Mouse (Mus musculus) kidney, embryonic 14.5 days (tissue): ENCODE data around the gene Cryzl1. TPM values are rescaled to one million over a fixed set of nuclear protein-coding genes. Genes with fewer than 3 reads are reported as not detected.
"Not testable (repeated sequence)": the region's sequence is repeated elsewhere in the genome, so short reads cannot be mapped to it uniquely, and the experiment has no call there.

Experiments
- ATAC-seq: fragments of 200-750 bp; cut with Nextera tagmentation; 2 replicates; pipeline ENCODE4 v1.8.0; 2017; ENCODE audit warnings: moderate number of reproducible peaks, mild to moderate bottlenecking, moderate TSS enrichment, moderate library complexity; ENCODE audit not compliant: low FRiP score, low TSS enrichment
- H3K27ac ChIP-seq: fragments of 300-500 bp; sonication (generic); 2 replicates; pipeline ENCODE4 v1.5.1; 2014; ENCODE audit warnings: low read depth, mild to moderate bottlenecking, low read length, moderate library complexity, mixed read lengths
- H3K27me3 ChIP-seq: fragments of 300-500 bp; sonication (generic); 2 replicates; pipeline ENCODE4 v1.6.1; 2014; ENCODE audit warnings: mild to moderate bottlenecking, low read length; ENCODE audit not compliant: control insufficient read depth, insufficient read depth
- H3K36me3 ChIP-seq: fragments of 300-500 bp; sonication (generic); 2 replicates; pipeline ENCODE4 v1.6.1; 2014; ENCODE audit warnings: low read length, mixed read lengths; ENCODE audit not compliant: control insufficient read depth, insufficient read depth
- H3K4me1 ChIP-seq: fragments of 300-500 bp; sonication (generic); 2 replicates; pipeline ENCODE4 v1.6.1; 2014; ENCODE audit warnings: low read length, mixed read lengths; ENCODE audit not compliant: control insufficient read depth, insufficient read depth
- H3K4me2 ChIP-seq: fragments of 300-500 bp; sonication (generic); replicated peaks from 2 replicates; pipeline ENCODE4 v1.6.1; 2014; ENCODE audit warnings: low read depth, mild to moderate bottlenecking, low read length
- H3K4me3 ChIP-seq: fragments of 300-500 bp; sonication (generic); 2 replicates; pipeline ENCODE4 v1.5.1; 2014; ENCODE audit warnings: mild to moderate bottlenecking, low read length
- H3K9ac ChIP-seq: fragments of 300-500 bp; sonication (generic); 2 replicates; pipeline ENCODE4 v1.6.1; 2014; ENCODE audit warnings: low read depth, mild to moderate bottlenecking, low read length, moderate library complexity
- H3K9me3 ChIP-seq: fragments of 300-500 bp; sonication (generic); 2 replicates; pipeline ENCODE4 v1.6.1; 2016; ENCODE audit warnings: low read length; ENCODE audit not compliant: control insufficient read depth
- WGBS: fragments of 180-500 bp; shearing (Covaris S2); extraction: QIAGEN DNeasy Blood & Tissue Kit; methylation state at CpG from one replicate; pipeline ENCODE4 v1.1.7; 2014; 5-methylcytosine and 5-hydroxymethylcytosine counted together
- polyA plus RNA-seq: library from polyadenylated mRNA; unstranded; fragments of >200 nt; fragmentation: Nextera tagmentation; extraction: Ambion mirVana; gene quantifications from 2 replicates; pipeline ENCODE4 v1.2.1, GENCODE M21; 2014

Gene Cryzl1
- polyA plus RNA-seq, 1 experiment from 2014 or later: 77.3 TPM

GRCm38 (mm10) chr16:91646681-91647419 lies 81.9 kb downstream of the Cryzl1 start, which contains the start of gene Gart:
Gene Gart (minus strand): TSS chr16:91646952.
- peak within 1 kb of the TSS; percentile 91 for H3K4me3 ChIP-seq
- H3K27me3 ChIP-seq: no peaks in the 10 kb centered on the region
- peaks cover 9% of the 10 kb centered on the region; the same call in 1 of the 2 replicates for H3K4me1 ChIP-seq
- H3K9ac ChIP-seq: peak within 1 kb of the TSS; percentile 93
- H3K36me3 ChIP-seq: peaks cover 17% of the 10 kb centered on the region
- peak within 1 kb of the TSS; percentile 83 for H3K4me2 ChIP-seq
- H3K9me3 ChIP-seq: no peaks in the 10 kb centered on the region
- ATAC-seq: peak; percentile 92
- H3K27ac ChIP-seq: peak within 1 kb of the TSS; percentile 93
- under 1% methylated on average over 58 of the region's 59 CpGs for whole genome bisulfite sequencing

GRCm38 (mm10) chr16:91645995-91646602 lies 82.7 kb downstream of the Cryzl1 start:
- Histone ChIP-seq H3K27ac (peak overlapping the region; percentile 52; the same call in 1 of the 2 replicates), H3K36me3 (peaks cover 24% of the 10 kb centered on the region), H3K9ac (peak overlapping the region; percentile 80)

GRCm38 (mm10) chr16:91645420-91645819 lies 83.4 kb downstream of the Cryzl1 start:
- WGBS: no CpG with 5 or more reads among the region's 2 CpGs
- H3K4me3 ChIP-seq, H3K27ac ChIP-seq, H3K9me3 ChIP-seq, H3K4me1 ChIP-seq, ATAC-seq, H3K27me3 ChIP-seq, H3K9ac ChIP-seq: not testable (repeated sequence)
- H3K4me2 ChIP-seq: peak overlapping the region; percentile 83; the same call in 1 of the 2 replicates
- H3K36me3 ChIP-seq: peaks cover 24% of the 10 kb centered on the region

More at GRCm38 (mm10) chr16:91645995-91646602, 82.7 kb downstream of the Cryzl1 start:
- Histone ChIP-seq H3K4me2 (peak overlapping the region; percentile 83), H3K9me3 (no peaks in the 10 kb centered on the region), H3K27me3 (no peaks in the 10 kb centered on the region), H3K4me1 (peaks cover 9% of the 10 kb centered on the region; the same call in 1 of the 2 replicates), H3K4me3 (peak overlapping the region; percentile 91)
- under 1% methylated on average over 11 of the region's 11 CpGs for WGBS
- no peak for ATAC-seq

- H3K4me3 ChIP-seq: no peak overlapping the region
- peaks cover 6% of the 10 kb centered on the region; the same call in 1 of the 2 replicates for H3K4me1 ChIP-seq
- no peak overlapping the region for H3K9ac ChIP-seq
- no peaks in the 10 kb centered on the region for H3K9me3 ChIP-seq
- peaks cover 29% of the 10 kb centered on the region for H3K36me3 ChIP-seq
- no peaks in the 10 kb centered on the region for H3K27me3 ChIP-seq
- no peak overlapping the region for H3K27ac ChIP-seq
- 86% methylated on average over 2 of the region's 2 CpGs for WGBS
- H3K4me2 ChIP-seq: no peak overlapping the region
- no peak for ATAC-seq
These were observed 83.9 kb downstream of the Cryzl1 start for GRCm38 (mm10) chr16:91644901-91645300.

- H3K27ac ChIP-seq: no peak overlapping the region
- H3K9me3 ChIP-seq: no peaks in the 10 kb centered on the region
- ATAC-seq: no peak
- H3K36me3 ChIP-seq: peaks cover 76% of the 10 kb centered on the region
- no peak overlapping the region for H3K4me2 ChIP-seq
- no peak overlapping the region for H3K4me3 ChIP-seq
- H3K27me3 ChIP-seq: no peaks in the 10 kb centered on the region
- H3K9ac ChIP-seq: no peak overlapping the region
- WGBS: 94% methylated on average over 8 of the region's 8 CpGs
- H3K4me1 ChIP-seq: no peaks in the 10 kb centered on the region
These were observed 88.6 kb downstream of the Cryzl1 start for GRCm38 (mm10) chr16:91640171-91640570.

- no peak overlapping the region for H3K4me2 ChIP-seq
- H3K27me3 ChIP-seq: no peaks in the 10 kb centered on the region
- no peak overlapping the region for H3K4me3 ChIP-seq
- 90% methylated on average over 2 of the region's 2 CpGs for WGBS
- H3K27ac ChIP-seq: no peak overlapping the region
- H3K36me3 ChIP-seq: peaks cover 80% of the 10 kb centered on the region
- no peak for ATAC-seq
- no peaks in the 10 kb centered on the region for H3K9me3 ChIP-seq
- no peaks in the 10 kb centered on the region for H3K4me1 ChIP-seq
- H3K9ac ChIP-seq: no peak overlapping the region
These were observed 89.1 kb downstream of the Cryzl1 start for GRCm38 (mm10) chr16:91639636-91640035.

Other genes with a start within 250 kb of the Cryzl1 start
- 37.8 and 69.6 TPM in 2 replicates for gene Ifnar1, start 243.7 kb downstream of the Cryzl1 start, polyA plus RNA-seq
- gene Ifngr2, start 181.9 kb downstream of the Cryzl1 start, polyA plus RNA-seq: 36.0 and 45.7 TPM in 2 replicates
- 20.0 and 34.7 TPM in 2 replicates for gene Tmem50b, start 131.2 kb downstream of the Cryzl1 start, polyA plus RNA-seq
- gene Dnajc28, start 109.9 kb downstream of the Cryzl1 start, polyA plus RNA-seq: 2.9 and 3.0 TPM in 2 replicates
- 90.5 and 128 TPM in 2 replicates for gene Gart, start 82.0 kb downstream of the Cryzl1 start, polyA plus RNA-seq
- gene Son, start 81.5 kb downstream of the Cryzl1 start, polyA plus RNA-seq: 160 and 167 TPM in 2 replicates
- 21.1 and 25.6 TPM in 2 replicates for gene Donson, start 40.2 kb downstream of the Cryzl1 start, polyA plus RNA-seq
- 18.8 and 27.7 TPM in 2 replicates for gene Itsn1, start 306 bp upstream of the Cryzl1 start, polyA plus RNA-seq